Mouse (Mus musculus) mouse trophoblast stem cell (cell line): ENCODE results near the gene Gal3st2.
"Not testable (repeated sequence)": the region's sequence is repeated elsewhere in the genome, so short reads cannot be mapped to it uniquely, and the experiment has no call there.

ENCODE experiments used
- in situ Hi-C, 2 experiments: fragments of 300-500 bp; cut with MseI, MboI; formaldehyde crosslinking; loops; 2 replicates in 1 of 2; 3 replicates in 1 of 2; pipeline ENCODE4 v1.15.1; 2025

Gal3st2 gene

DNA sequence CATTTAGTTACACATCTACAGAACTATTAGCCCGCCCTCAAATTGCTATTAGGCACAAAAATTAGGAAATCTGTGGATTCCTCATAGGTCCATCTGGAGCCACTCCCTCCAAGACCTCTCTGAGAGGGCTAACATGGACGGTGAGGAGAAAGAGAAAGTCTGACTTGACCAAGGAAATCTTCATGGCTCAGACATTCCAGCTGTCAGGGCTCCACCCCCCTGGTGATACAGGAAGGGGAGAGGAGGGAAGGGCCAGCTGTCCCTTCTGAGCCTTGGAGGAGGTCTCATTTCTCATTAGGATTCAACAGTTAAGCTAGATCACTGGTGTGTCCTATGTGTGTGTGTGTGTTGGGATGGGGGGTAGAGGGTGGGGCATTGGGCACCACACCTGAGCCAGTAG is at the start of gene Gal3st2:
TSS of gene Gal3st2 (plus strand) at position 259 of the 400 bp plus-strand sequence.
- in situ Hi-C loops = not testable (repeated sequence)

DNA sequence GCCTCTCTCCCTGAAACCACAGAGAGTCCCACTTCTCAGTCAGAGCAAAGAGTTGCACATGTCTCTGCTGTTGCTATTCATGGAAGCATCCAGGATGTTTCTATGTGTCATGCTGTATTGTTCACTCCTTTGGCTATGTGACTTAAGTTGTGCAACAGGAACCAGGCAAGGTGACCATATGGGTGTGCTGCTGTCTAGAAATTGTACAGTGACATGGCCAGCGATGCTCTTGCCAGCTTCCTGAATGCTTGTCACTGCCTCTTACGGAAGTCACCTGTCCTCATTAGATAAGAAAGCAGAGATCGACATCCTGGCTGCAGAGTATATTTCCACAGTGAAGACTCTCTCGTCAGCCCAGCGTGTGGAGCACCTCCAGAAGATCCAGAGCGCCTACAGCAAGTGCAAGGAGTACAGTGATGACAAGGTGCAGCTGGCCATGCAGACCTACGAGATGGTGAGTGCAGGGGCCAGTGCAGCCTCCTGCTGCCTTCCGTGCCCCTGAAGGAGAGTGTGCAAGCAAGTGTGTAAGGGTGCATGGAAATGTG is 49.5 kb upstream of the Gal3st2 start:
- in situ Hi-C loops = no loop called here

DNA sequence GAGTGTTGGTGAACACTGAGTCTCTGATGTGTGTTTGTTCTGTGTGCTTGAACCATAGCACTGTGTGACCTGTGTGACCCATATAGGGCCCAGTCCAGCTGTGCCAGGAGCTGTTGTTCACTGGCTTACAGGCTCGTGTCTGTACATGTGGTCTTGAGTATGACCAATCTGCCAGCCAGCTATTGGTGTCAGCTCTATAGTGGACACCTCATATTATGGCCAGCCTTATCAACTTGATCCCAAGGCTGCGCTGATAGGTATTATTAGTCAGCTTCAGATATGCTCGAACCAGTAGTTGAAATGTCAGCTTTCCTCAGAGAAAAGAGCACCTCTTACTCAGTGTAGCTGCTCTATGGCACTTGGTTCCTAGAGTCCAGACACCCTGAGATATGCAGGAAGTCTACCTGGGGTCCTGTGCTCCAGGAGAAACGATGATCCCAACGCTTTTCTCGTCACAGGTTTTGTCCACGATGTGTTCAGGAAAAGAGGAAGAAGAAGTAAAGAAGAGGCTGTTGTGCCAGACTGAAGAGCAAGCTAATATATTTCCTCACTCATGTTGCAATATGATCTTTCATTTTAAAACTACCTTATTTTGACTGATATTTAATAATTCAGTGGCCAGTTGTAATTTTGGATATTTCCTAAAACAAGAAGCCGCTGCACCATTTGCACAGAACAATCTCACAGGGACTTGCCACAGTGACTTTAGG is 43.1 kb upstream of the Gal3st2 start:
- in situ Hi-C loops = no loop called here

DNA sequence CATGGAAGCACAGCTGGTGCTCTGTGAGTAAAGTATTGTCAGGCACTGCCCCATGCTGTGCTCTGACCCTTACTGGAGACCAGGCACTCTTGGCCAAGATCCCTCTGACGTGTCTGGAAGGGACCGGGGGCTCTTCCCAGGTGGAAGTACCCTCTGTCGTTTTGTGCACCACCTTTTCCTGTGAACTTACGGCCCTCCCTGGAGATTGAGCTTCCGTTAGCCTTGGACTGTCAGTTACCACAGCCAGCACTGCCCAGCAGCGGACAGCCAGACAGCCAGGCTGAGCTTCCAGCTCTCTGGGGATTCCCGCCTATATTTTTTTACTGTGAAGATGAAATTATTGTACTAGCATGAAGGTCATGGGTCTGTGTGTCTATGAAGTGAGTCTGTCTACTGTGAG is 42.4 kb upstream of the Gal3st2 start:
- in situ Hi-C loops = no loop called here

DNA sequence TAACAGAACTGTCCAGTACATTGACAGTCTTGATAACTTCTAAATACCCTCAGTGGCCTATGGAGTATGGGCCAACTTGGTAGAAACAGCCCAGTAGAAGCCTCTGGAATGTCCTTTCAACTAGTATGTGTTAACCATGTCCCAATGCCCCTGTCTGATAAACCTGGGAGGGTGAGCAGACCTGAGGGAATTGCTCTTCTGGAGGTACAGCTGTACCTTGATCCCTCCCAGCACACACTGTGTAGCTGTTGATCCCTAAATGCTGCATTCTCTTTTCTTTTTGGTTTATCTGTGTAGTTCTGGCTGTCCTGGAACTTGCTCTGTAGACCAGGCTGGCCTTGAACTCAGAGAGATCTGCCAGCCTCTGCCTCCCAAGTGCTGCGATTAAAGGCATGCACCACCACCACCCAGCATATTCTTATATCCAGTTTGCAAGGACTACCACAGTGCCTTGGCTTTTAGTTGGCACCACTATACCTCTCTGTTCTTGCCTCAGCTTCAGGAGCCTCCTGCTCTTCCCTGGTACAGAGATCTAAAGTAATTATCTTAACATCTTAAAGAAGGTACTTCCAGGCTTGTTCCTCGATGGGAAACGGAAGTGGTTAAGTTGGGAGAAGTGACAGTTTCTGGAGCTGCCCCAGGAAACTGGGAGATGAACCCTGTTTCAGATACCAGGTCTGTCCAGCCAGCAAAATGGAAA is 37.2 kb upstream of the Gal3st2 start:
- in situ Hi-C loops = no loop called here

DNA sequence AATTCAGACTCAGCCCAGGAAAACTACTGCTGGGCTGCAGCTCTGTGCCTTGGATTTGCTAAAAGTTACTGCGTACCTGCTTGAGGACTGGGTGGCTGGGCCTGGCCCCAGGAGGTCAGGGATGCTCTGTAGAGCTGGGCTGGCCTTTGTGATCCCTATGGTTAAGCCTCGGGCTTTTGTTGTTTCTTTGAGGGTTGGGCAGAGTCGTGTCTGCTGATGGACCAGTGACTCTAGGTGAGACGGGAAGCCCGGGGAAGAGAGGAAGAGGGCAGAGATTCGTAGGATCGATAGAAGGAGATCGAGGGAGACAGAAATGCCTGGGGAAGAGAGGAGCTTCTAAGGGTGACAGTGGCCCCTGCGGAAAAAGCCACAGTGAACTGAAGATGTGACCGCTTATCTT is 36.5 kb upstream of the Gal3st2 start, which contains the start of gene D2hgdh:
TSS of gene D2hgdh (plus strand) at position 301 of the 400 bp plus-strand sequence.
- in situ Hi-C loops = no loop called here

DNA sequence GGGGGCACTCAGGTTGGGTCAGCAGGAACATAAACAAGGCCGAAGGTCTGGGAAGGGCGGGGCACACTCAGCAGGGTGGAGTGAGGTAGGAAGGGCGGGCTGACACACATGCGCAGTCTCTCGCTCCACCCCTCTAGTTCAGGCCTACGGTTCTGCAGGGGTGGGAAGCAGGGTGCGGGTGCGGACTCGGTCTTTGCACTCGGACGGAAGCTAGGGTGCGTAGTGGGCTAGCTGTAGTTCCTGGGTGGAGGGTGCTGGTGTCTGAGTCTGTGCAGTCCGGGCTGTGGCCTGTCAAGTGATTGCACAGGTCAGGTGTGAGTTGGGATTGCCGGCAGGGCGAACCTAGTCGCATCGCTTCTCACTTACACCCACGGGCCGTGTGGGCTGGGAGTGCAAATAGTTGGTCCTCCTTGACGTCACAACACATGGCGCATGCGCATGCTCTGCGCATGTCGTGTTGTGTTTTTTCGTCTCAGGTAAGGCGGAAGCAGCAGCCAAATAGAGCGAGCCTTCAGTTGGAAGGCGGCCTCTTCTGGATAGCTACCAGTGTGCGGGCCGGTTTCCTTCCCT is 35.9 kb upstream of the Gal3st2 start:
- in situ Hi-C loops = no loop called here

DNA sequence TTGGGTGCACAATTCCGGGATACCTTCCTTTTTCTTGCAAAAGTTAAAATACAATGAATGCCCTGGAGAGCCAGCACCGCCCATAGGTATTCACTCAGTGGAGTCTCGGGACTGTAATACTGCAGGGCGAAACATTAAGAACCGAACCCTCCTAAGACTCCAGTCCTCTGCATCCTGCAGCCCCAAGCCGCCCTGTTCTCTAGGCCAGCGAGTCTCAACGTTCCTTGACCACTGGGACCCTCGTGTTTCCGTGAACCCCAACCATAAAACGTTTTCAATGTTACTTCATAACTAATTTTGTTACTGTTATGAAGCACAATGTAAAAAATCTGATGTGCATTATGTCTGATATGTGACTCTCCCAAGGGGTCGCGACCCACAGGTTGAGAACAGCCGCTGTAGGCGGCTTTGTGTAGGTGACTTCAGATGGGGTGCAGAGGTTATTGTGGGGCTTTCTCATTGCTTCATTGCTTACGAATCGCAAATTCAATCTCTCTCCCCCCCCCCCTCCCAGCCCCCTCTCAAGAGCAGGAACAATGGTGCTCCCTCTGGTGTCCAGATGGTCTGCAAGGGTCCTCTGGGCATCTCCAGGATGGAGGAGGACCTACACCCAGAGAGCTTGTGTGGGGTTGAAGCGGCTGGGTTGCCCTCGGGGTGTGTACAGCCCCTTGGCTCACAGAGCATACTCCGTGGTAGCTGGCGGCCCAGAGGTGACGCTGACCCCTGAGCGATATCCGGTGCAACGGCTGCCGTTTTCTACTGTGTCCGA is 35.2 kb upstream of the Gal3st2 start:
- in situ Hi-C loops = no loop called here

DNA sequence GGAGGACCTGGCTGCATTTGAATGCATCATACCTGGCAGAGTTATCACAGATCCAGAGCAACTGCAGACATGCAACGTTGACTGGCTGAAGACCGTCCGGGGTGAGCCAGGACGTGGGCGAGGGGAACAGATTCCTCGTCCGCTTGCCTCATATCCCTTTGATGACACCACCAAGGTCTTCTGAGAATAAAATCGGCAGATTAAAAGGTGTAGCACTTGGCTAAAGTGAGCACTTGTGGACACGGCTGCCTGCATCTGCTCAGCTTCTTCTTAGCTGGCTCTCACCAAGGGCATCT is 34.6 kb upstream of the Gal3st2 start:
- in situ Hi-C loops = no loop called here

DNA sequence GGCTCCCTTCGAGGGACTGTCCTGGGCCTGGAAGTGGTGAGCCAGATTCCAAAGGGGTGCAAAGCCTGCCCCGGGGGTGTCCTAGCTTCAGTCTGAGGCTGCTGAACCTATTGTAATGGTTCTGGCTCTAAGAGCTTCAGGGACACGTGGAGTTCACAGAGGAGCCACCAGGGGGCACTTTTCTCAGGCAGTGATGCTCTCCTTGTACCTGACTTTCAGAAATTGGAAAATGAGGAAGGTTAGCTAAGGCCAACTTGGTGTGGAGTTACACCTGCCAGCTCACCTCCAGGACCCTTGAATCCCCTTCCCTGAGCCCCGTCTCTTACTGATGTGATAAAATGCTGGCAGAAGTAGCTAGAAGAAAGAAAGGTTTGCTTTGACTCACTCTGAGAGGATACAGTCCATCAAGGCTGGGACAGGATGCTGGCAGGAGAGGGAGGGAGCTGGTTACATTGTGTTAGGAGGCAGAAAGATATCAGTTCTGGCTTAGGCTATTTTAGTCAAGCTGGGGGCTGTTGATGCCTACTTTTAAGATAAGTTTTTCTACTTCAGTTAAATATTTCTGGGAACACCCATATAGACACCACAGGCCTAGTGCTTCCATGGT is 28.2 kb upstream of the Gal3st2 start:
- in situ Hi-C loops = loop anchor here in 1 of 2 experiments (10.0 kb wide), 2 partner anchors 62 to 242 kb away; no protein-coding TSS in a partner anchor

DNA sequence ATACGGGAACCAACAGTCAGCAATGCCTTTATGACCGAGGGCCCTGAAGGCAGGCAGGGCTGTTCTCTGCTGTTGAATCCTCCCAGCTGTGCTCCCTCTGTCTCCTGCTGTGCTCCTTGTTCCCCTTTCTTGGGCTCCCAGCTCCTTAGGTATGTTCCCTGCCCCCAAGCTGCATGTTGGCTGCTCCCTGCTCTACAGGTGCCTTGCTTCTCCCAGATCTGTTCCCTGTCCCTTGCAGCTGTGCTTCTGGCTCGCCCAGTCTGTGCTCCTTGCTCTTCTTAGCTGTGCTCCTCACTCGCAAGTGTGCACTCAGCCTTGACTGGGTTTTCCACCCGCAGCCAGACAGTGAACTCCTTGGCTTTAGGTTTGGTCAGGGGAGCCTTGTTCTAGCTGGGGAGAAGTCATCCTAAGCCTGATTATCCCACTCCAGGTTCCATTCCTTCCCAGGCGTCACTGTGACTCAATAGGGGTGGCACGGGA is 26.4 kb upstream of the Gal3st2 start:
- in situ Hi-C loops = loop anchor here in 1 of 2 experiments (10.0 kb wide), 2 partner anchors 60 to 240 kb away; no protein-coding TSS in a partner anchor

DNA sequence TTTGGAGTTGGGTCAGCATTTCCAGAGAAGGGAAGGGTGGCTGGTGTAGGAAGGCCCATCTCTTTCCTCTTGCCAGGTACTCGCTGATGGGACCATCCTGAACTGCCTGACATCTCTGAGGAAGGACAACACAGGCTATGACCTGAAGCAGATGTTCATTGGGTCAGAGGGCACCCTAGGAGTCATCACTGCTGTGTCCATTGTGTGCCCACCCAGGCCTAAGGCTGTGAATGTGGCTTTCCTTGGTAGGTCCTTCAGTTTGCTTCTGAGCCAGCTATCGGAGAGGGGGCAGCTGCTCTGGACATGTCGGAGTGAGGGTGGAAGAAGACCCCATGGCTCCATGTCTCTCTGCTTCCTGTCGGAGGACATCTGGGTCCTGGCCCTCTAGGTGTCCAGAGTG is 25.9 kb upstream of the Gal3st2 start:
- in situ Hi-C loops = loop anchor here in 1 of 2 experiments (10.0 kb wide), 2 partner anchors 60 to 240 kb away; no protein-coding TSS in a partner anchor

DNA sequence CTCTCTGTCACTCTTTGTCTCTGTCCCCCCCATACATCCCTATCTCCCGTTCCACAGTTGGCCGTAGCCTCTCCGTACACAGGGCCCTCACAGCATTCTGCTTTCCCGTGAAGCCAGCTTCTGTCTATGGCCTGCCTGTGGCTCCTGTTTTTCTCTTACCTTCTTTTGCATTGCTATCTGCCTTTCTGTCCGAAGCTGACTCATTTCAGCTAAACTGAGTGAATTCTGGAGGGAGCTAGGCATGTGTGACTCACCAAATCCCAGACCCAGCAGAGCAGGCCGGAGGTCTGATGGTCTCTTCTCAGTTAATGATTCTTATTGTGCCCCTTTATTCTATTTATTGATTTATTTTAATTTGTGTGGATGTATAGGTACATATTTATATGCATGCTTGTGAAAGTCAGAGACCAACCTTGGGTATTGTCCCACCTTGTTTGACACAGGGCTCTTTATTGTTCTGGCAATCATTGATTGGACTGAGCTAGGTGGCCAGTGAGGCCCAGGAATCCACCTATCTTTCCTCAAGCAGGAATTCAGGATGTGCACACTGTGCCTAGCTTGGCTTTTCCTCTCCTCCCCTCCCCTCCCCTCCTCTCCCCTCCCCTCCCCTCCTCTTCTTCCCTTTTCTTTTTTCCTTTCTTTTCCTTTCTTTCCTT is 25.1 kb upstream of the Gal3st2 start:
- in situ Hi-C loops = loop anchor here in 1 of 2 experiments (10.0 kb wide), 2 partner anchors 59 to 239 kb away; no protein-coding TSS in a partner anchor

DNA sequence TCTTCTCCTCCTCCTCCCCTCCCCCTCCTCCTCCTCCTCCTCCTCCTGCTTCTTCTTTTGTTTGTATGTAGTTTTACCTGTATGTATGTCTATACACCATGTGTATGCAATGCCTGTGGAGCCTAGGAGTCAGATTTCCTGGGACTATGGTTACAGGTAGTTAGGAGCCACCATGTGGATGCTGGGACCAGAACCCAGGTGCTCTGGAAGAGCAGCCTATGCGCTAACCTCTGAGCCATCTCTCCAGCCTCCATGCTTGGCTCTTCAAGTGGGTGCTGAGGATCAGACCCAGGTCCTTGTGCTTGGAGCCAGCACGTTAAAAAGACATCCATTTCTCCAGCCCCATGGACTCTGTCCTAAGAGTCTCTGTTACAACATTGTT is 24.6 kb upstream of the Gal3st2 start:
- in situ Hi-C loops = loop anchor here in 1 of 2 experiments (10.0 kb wide), 2 partner anchors 58 to 238 kb away; no protein-coding TSS in a partner anchor

DNA sequence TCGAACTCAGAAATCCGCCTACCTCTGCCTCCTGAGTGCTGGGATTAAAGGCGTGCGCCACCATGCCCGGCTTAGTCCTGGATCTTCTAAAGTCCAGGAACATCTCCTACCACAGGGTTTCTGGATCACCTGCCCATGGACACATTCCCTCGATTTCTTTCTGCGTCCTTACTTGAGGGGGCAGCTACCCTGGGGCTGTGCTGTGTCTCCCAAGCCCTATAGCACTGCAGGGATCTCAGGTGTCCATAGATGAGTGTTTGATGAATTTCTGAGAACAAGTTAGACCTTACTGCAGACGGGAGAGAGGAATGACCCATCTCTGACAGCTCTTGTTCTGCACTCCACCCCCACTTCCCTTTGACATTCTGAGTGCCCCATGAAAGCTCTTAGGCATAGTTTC is 23.8 kb upstream of the Gal3st2 start:
- in situ Hi-C loops = loop anchor here in 1 of 2 experiments (10.0 kb wide), 2 partner anchors 57 to 237 kb away; no protein-coding TSS in a partner anchor

DNA sequence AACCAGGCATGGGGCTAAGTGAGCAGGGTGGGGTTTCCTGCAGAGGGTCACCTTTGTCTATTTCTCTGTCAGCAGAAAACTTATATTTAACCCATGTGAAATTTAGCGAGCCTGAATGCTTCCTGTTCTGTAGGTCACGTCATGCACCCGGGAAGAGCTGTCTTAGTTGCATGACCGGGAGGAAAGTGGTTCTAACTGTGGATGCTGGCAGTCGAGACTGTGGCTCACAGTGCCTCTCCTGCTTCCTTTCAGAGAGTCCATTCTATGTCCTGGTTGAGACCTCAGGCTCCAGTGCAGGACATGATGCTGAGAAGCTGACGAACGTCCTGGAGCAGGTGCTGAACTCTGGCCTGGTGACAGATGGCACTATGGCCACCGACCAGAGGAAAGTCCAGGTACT is 22.5 kb upstream of the Gal3st2 start:
- in situ Hi-C loops = loop anchor here in 1 of 2 experiments (10.0 kb wide), 2 partner anchors 56 to 236 kb away; no protein-coding TSS in a partner anchor

DNA sequence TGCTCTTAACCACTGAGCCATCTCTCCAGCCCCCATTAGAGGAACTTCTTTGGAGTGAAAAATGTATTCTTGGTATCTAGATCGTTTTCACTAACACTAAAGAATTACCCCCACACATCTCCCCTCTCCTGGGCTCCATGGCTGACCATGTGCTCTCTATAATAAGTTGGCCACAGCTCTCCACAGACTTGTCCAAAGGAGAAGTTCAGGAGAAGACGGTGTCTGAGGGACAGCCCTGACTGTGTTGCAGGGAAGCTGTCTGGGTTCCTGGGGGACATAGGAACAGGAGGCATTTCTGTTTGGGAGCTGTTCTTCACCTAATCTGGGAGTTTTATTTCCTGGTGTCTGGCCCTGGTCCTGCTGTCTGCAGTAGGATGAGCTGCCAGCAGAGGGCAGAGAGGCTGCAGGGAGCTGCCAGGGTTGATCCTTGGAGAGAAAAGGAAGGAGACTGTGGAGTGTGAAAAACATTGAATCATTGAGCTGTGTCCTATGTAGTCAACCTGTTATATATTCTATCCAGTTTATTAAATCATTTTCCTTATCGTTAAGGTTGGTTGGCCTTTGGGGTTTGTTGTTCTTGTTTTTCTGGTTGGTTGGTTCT is 15.2 kb upstream of the Gal3st2 start:
- in situ Hi-C loops = not testable (repeated sequence)

DNA sequence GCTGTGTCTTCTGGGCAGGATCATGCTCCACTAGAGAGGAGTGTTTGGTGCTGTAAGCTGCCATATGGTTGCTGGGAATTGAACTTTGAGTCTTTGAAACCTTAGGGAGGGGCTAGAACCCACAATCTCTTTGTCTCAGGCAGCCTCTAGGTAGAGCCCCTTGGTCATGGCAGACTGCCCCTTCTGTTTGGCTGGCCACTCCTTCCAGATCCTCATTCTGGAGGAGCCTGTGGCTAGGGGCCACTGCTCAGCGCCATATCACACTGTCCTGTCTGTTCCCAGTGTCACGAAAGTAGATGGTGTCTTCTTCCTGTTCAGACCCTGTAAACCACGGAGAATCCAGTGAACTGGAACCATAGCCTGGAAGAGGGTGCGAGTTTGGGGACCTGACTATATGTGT is 5.3 kb upstream of the Gal3st2 start:
- in situ Hi-C loops = loop anchor here (10.0 kb wide), 2 partner anchors 69 to 139 kb away; partner anchors contain the start of gene Gal3st2c (in 2 of the 2)

DNA sequence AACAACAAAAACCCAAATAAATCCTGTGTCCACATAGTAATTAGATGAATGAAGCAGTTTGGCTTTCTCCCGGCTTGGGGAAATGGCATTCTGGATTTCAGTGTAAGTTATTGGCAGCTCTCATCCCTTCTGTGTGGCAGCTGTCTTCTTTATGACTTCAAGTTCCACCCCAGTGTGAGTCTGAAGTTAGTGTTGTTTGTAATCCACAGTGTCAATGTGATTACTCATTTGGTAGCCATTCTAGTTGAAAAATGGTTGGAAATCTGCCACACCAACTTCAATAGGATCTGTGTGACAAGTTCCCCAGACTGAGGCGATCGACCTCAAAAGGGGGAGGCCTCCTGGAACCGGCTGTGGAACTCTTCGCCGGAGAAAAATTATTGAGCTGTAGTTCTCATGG is 3.7 kb upstream of the Gal3st2 start:
- in situ Hi-C loops = loop anchor here (10.0 kb wide), 2 partner anchors 67 to 137 kb away; partner anchors contain the start of gene Gal3st2c (in 2 of the 2)
